Mouse (Mus musculus): ENCODE measurements around the gene Wfs1.

- TF ChIP-seq GATA1 (IDR thresholded peaks at IDR 0.05; ENCODE audit: low read length) (no peak), TAL1 (IDR thresholded peaks at IDR 0.05; ENCODE audit: low read length) (no peak)
Measured at GRCm38 (mm10) chr5:36952311-36952710, 36.7 kb downstream of the Wfs1 start.

Measured in erythroblast, embryonic 14.5 days (primary cell).